Mouse (Mus musculus) G1E-ER4 (cell line): ENCODE data around the gene Mtpn. TPM values are rescaled to one million over a fixed set of nuclear protein-coding genes. Genes with fewer than 3 reads are reported as not detected.

ENCODE experiments used
- GATA1 ChIP-seq: IDR thresholded peaks from one replicate; pipeline ENCODE4 v1.8.0; 2012; ENCODE audit warnings: low read length, inconsistent platforms
- polyA plus RNA-seq: library from polyadenylated mRNA; stranded (reverse); fragments of >175 nt; gene quantifications from 2 replicates; pipeline ENCODE4 v1.2.3, GENCODE M21; 2012

Gene Mtpn
- polyA plus RNA-seq, 1 experiment, result 336 TPM

- TF ChIP-seq GATA1, result no peak
Observed at GRCm38 (mm10) chr6:35476830-35477229, 62.9 kb downstream of the Mtpn start.

GRCm38 (mm10) chr6:35463450-35464395 is 76.0 kb downstream of the Mtpn start:
- no peak for TF ChIP-seq GATA1

- no peak for TF ChIP-seq GATA1
Observed at GRCm38 (mm10) chr6:35462484-35462883, 77.2 kb downstream of the Mtpn start.

Other genes with a start within 250 kb of the Mtpn start
- gene Slc13a4, start 231.8 kb downstream of the Mtpn start, polyA plus RNA-seq, result not detected in 2 replicates
- not detected in 2 replicates for gene Fam180a, start 213.7 kb downstream of the Mtpn start, polyA plus RNA-seq